Mouse (Mus musculus) liver, adult (tissue): ENCODE results near the gene Farp1.

Experiments
- GATA4 ChIP-seq: IDR thresholded peaks from 2 replicates; pipeline ENCODE4 v1.6.1; 2014; ENCODE audit warnings: mild to moderate bottlenecking, low read length; ENCODE audit not compliant: insufficient replicate concordance

Gene Farp1

DNA sequence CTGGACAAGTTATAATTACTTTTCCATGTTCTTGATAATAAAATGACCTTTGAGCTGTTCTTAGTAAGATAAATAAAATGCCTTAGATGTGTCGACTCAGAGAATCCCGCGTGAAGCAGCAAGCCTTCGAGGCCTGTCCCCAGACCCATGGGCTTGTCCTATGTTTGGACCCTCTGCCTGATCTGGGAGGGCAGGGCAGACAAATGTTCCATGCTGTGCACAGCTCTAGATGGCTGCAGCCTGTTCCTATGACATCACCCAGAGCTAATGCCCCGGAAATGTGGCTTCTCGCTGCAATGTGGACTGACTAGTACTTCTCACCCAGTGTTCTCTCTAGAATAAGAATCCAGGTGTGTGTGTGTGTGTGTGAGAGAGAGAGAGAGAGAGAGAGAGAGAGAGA lies 229.5 kb downstream of the Farp1 start:
- no peak for TF ChIP-seq GATA4

DNA sequence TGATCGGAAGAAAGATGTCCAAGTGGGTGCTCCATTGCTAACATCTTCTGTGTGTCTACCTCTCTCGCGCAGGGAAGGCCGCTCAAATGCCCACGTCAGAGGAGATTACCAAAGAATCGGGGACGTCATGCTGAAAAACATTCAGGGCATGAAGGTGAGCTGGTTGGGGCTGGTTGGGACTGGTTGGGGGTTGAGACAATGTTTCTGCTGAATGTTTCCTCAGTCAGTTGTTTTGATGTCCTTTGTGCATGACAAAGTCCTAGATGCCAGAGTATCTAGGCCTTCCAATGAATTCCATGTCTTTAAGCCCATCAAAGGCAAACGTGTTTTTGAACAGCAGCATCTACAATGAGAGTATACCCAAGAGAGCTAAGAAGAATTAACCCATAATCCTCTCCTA lies 232.8 kb downstream of the Farp1 start:
- no peak for TF ChIP-seq GATA4

DNA sequence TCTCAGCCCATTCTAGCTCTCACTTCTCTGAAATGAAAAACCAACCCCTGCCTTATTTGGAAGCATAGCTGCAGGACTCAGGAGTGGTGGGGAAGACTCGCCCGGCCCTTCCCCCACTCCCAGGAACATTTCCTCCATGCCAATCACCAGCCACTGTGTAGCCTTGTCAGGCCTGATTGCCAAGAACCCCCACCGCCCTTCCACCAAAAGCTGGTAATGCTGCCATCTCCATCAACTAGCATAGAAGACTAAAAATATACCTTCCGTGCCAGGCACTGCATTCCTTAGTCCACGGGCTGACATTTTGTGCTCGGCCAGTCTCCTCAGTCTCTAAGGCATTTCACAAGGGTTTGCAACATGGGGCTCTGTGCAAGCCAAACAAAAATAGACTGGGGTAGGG lies 235.5 kb downstream of the Farp1 start:
- no peak for TF ChIP-seq GATA4

DNA sequence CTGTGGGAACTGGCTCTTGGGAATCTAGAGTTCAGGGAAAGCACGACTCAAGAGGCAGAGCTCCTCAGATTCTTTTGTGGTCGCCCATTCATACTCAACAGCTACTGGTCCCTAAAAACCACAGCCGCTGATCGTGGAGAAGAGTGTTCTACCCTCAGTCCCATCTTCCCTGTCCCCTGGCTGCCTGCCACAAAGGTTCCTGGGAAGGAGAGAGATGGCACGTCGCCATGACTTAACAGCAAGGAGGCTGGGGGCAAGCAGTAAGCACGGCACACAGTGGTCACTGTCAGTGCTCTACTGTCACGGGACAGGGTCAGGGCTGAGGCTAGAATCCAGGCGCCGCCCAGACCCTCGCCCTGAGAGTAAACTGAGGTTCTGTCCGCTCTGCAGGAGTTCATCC lies 240.0 kb downstream of the Farp1 start:
- TF ChIP-seq GATA4 = no peak

DNA sequence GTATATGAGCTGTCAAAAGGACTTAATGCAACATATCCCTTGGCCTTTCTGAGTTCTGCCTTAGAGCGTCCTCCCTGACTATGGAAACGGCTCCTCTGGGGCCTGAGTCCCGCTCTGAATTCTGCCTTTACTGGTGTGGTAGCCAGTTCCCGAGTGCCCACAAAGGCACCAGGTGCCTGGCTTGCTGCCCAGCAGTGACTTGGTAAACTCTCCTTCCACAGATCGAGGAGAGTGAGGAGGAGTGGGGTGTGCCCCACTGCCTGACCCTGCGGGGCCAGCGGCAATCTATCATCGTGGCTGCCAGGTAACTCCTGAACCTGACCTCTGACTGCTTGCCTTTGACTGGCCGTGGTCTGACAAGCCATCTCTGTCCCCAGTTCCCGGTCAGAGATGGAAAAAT lies 241.0 kb downstream of the Farp1 start:
- TF ChIP-seq GATA4 = no peak

DNA sequence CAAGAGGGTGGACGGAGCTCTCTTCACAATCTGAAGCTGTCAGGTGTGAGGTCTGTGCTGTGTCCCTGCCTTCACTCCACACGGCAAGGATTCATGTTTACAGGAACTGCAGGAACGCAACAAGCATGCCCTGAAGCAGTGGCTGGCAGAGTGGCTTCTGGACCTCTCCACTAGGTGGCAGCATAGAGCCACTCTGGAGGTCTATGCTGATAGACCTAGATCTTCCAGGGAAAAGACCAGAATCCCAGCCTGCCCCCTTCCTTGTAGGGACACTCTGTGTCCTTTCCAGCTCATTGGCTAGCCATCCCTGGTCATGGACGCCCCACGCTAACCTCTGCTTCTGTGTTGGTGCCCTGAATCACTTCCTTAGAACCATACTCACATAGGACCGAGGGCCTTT lies 244.1 kb downstream of the Farp1 start:
- no peak for TF ChIP-seq GATA4

DNA sequence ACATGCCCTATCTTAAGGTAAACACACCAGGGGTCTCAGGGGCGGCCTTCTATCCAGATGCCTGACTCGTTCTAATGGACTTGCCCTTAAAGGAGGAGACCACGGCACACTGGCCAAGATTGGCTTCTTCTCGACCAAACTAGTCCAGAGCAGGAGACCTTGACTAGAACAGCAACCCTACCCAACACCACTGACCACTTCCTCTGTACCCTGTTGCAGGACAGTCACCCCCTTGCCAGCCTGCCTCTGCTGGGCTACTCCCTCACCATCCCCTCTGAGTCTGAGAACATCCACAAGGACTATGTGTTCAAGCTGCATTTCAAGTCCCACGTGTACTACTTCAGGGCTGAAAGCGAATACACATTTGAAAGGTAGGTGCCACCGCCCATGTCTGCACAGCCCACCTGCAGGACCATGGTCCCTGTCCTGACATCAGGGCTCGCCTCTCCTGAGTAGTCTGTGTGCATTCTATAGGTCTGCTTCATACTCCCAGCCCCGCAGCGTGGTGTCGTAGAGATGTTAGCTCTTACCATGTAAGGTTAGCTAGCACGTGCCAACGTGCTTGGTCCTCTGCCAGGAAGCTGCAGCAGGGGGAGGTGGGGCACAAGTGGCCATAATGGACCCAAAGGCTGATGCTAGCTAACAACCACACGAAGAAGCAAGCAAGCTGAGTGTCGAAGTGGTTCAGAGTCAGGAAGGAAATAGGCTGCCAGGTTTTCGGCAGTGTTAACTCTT lies 245.8 kb downstream of the Farp1 start:
- no peak for TF ChIP-seq GATA4

DNA sequence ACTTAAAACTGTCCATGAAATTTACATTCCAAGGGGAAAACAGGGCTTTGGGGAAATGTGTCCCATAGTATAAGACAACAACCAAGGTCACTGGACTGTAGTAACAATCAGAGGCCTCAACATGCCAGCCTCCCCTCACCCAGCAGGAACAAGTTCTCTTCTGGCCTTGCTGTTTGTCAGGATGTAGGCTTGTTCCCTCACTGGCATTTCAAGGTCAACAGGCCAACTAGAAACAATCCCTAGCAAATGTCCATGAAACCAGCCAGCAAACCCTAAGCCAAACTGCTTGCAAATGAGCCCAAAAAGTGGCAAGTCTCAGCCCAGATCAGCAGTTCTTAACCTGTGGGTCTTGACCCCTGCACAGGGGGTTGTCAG lies 246.3 kb downstream of the Farp1 start:
- no peak for TF ChIP-seq GATA4

DNA sequence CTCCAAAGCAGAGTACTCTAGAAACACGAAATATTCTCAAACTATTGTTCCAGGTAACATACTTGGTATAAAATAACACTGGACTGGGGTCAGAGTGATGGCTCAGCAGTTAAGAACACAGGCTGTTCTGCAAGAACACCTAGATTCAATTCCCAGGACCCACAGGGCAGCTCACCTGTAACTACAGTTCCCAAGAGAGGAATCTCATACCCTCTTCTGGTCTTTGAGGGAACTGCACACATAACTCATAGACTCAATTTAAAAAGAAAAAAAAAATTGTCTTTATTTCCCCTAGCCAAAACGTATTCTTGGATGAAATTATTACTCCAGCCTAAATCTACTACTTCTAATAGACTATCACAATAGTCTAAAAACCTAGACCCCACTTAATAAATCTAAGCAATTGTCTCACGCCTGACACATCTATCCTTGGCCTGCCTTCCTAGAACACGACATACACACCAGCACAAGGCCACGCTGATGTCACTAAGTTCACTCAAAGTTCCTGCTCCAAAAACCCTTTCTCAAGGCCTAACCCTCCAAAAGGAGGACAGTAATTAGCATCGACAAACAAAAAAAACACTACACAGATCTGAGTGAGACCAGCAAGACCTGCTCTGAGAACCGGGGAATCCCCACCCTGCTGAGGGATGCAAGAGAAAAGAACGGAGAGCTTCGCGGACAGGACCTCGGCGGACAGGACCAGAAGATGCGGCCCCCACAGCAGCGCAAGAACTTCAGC lies 250.6 kb downstream of the Farp1 start:
- no peak for TF ChIP-seq GATA4

DNA sequence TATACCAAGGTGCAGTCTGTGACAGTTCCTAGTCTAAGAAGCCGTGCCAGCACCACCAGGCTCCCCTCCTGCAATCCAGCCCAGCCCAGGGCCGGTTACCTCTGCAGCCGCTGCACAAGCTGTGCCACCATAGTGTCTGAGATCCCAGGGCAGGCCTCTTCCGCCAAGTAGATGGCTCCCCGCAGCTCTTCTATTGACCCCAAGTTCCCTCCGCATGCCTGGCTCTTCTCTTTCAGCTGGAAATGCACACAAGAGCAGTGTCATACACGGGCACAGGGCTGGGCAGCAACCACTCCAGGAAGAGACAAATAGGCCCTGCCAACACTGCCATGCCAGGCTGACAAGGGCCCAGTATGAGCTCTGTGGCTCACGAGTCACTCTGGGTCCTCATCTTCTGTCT lies 256.9 kb downstream of the Farp1 start:
- no peak for TF ChIP-seq GATA4

DNA sequence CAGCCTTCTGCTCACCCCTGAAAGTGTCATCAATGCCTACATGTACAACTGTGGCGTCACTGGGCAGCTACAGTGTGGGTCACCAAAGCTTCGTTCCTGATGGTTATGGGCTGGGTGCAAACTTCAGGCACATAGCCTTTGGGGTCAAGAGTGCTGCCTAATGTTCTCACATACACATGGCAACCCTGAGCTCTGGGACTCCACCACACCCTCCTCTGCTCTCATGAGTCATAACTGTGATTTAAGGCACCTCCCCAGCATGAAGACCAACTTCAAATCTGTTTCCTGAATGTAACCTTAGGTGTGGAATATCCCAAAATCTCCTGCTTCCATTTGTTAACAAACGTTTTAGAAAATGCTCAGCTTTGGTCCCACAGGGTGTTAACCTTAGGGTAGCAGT lies 257.4 kb downstream of the Farp1 start:
- TF ChIP-seq GATA4 = no peak

DNA sequence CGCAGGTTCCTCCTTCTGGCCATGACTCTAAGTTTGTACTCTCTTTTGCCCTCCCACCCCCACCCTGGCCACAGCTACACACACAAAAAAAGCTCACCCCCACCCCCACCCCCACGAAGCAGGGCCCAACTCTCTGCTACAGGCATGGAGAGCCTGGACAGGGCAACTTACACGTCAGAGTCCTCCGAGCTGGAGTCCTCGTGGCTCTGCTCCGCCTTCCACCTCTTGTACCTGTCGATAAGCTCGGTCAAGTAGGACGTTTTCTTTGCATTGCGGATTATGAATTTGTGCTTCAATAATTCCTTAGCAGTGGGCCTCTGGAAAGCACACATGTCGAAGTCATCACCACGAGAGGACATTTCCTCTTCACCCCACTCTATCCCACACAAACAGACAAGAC lies 259.5 kb downstream of the Farp1 start:
- TF ChIP-seq GATA4 = no peak

DNA sequence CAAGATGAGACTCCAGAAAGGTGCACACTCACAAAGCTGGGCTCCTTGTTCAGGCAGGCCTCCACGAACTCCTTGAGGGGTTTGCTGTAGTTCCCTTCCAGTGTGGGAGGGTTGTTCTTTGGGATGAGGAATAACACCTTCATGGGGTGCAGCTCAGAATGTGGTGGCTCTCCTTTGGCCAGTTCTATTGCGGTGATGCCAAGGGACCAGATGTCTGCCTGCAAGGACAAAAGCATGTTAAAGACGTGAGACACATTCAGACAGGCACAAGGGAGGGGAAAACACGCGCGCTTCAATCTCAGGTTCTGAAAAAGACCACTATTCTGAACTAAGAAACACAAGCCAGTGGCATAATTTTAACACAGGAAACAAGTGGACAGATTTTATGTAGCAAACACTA lies 262.1 kb downstream of the Farp1 start:
- TF ChIP-seq GATA4 = no peak

DNA sequence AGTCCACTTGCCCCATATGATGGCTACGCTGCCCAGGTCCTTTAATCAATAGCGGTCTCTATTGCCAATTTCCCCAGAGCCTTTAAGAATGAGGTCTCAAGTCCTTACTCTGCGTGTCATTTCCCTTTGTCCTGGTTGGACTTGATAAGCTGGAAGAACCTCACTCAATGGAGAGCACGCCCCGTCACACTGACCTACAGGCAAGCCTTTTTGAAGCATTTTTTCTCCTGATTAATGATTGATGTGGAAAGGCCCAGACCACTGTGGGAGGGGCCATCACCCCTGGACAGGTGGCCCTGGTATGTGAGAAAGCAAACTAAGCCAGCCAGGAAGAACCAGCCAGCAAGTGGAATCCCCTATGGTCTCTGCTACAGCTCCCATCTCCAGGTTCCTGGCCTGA lies 263.5 kb downstream of the Farp1 start:
- peak; percentile 60; the same call in 1 of the 2 replicates for TF ChIP-seq GATA4

DNA sequence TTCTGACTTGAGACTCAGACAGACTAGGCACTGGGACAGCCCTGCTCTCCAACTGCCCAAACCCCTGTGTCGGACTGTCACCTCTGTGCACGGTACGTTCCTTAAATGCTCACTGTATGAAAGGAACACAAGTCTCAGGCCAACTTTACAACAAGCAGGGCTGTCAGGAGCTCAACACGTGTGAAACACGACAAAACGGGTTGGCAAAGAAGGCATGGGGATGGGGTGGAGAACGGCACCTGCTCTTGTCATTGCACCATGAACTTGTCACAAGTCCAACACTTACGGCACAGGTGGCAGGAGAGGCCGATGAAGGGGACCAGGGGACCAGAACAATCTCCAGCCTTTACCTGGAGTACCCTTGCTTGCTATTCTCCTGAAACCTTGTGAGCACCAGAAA lies 264.1 kb downstream of the Farp1 start:
- TF ChIP-seq GATA4 = no peak

DNA sequence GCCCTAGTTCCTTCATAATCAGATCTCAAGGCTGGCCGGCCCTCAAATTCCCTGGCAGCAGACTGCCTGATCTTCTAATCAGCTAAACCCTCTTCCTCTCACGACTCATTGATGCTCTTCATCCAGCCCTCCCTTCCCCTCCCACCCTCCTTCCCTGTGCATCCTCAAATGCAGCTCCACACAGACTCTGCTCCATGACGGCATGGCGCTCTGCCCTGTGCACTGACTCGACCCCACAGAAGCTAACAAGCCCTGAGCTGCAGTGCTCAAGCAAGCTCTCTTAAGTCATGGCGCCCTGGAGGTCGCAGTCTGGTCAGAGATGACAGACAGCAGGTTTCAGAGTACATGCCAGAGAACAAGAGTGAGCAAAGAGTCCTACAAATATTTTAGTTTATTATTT lies 269.5 kb downstream of the Farp1 start:
- TF ChIP-seq GATA4 = no peak
